Mouse (Mus musculus) olfactory bulb, adult 2 months (tissue): ENCODE measurements around the gene B3gntl1.

Experiments used
- CTCF ChIP-seq: fragments of 200-500 bp; IDR thresholded peaks from 2 replicates; pipeline ENCODE4 v1.5.1; 2012; ENCODE audit warnings: low read depth, mild to moderate bottlenecking, low read length, moderate library complexity; ENCODE audit not compliant: insufficient read depth
- POLR2A ChIP-seq: fragments of 200-500 bp; IDR thresholded peaks from 2 replicates; pipeline ENCODE4 v1.6.1; 2012; ENCODE audit warnings: mild to moderate bottlenecking, low read depth, low read length, moderate library complexity; ENCODE audit not compliant: insufficient read depth

DNA sequence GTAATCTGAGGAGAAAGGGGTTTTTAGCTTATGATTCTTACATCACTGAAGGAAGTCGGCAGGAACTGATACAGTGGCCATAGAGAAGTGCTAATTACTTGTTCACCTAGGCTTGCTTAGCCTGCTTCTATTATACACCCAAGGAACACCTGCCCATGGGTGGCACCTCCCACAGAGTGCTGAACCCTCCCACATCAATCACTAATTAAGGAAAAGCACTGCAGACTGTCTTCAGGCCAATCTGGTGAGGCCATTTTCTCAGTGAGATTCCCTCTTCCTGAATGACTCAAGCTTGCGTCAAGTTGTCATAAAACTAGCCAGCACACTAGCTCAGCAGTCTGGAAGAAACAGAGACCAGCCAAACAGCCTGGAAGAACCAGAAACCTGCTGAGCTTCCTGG lies 6.6 kb upstream of the B3gntl1 start:
- TF ChIP-seq POLR2A (no peak), CTCF (no peak)
